Mouse (Mus musculus): Measurements from ENCODE around the gene Sgsm2.

GRCm38 (mm10) chr11:74808251-74808853 is 88.5 kb downstream of the Sgsm2 start:
- TF ChIP-seq CTCF (IDR thresholded peaks at IDR 0.05) (no peak), POLR2A (IDR thresholded peaks at IDR 0.05; ENCODE audit: insufficient read depth, low read depth, low read length) (no peak)
